Mouse (Mus musculus) c-Kit-positive CD71-negative TER-119-negative erythroid progenitor cells, embryonic 14.5 days (primary cell): ENCODE measurements around the gene Tyk2.

Experiments
- DNase-seq: peaks from one replicate; pipeline ENCODE4 v3.0.0-alpha.2; 2013; ENCODE audit warnings: low read depth

Tyk2 gene

GRCm38 (mm10) chr9:21131059-21131956 lies at the start of gene Tyk2:
Gene Tyk2, minus strand, starts transcription at chr9:21131243.
- DNase-seq: peak; percentile 92

- DNase-seq: no peak
Measured at GRCm38 (mm10) chr9:21180841-21181240, 49.8 kb upstream of the Tyk2 start.

GRCm38 (mm10) chr9:21180402-21180801 lies 49.4 kb upstream of the Tyk2 start:
- no peak for DNase-seq

- DNase-seq: no peak
Measured at GRCm38 (mm10) chr9:21172364-21172763, 41.3 kb upstream of the Tyk2 start.

DNA sequence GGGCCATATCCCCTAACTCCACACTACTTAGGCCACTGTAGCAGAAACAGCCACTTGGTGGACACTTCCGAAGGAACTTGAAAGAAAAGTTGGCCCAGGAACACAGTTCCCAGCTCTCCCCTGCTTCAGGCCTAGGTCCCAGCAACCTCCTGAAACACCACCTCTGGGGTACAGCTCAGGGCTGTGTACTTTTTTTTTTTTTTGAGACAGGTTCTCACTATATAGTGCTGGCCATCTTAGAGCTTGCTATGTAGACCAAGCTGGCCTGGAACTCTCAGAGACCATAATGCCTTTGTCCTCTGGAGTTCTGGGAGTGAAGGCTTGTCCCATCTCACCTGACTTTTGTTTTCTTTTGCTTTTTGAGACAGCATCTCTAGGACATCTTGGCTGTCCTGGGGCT lies 38.1 kb upstream of the Tyk2 start:
- DNase-seq: no peak

GRCm38 (mm10) chr9:21168161-21169123 lies 37.4 kb upstream of the Tyk2 start:
- peak; percentile 79 for DNase-seq

GRCm38 (mm10) chr9:21167140-21168097 lies 36.4 kb upstream of the Tyk2 start:
- no peak for DNase-seq

DNA sequence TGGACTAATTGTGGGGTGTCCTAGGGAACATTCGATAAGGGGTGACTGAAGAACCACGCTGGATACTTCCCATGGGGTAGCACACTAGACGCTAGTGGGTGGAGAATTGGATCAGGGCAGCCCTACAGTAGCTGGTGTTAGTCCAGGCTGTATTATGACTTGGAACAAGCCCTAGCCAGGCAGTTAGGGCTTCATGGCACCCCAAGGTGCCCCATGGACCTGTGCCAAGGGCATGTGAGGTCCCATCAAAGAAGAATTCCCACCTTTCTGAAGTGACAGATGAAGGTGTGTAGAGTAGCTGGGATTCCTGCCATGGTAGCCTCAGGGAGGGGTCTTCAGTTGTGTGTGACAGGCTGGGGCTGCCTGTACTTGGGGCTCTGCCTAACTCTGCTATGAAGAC lies 35.5 kb upstream of the Tyk2 start:
- DNase-seq: no peak

- no peak for DNase-seq
Measured at GRCm38 (mm10) chr9:21165952-21166451, 35.0 kb upstream of the Tyk2 start.

- DNase-seq: no peak
Measured at GRCm38 (mm10) chr9:21165041-21165951, 34.3 kb upstream of the Tyk2 start, which contains the start of gene Pde4a. Gene Pde4a, plus strand, starts transcription at chr9:21165714.

DNA sequence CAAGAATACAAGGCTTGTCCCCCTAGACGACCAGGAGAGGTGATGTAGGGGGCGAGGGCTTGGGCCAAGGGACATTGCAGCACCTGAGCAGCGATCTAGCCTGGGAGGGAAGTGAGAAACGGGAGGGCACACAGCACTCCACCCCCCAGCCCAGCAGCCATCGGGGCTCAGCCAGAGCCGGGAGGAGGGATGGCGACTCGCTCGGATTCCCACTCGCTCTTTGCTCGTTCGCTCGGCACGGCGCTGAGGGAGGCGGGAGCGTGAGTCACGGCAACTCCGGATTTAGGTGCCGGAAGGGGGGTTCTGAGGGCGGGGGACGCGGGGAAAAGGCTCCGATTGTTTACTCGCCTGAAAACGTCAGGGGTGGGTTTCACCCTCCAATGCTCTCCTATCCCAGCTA lies 33.0 kb upstream of the Tyk2 start:
- no peak for DNase-seq

DNA sequence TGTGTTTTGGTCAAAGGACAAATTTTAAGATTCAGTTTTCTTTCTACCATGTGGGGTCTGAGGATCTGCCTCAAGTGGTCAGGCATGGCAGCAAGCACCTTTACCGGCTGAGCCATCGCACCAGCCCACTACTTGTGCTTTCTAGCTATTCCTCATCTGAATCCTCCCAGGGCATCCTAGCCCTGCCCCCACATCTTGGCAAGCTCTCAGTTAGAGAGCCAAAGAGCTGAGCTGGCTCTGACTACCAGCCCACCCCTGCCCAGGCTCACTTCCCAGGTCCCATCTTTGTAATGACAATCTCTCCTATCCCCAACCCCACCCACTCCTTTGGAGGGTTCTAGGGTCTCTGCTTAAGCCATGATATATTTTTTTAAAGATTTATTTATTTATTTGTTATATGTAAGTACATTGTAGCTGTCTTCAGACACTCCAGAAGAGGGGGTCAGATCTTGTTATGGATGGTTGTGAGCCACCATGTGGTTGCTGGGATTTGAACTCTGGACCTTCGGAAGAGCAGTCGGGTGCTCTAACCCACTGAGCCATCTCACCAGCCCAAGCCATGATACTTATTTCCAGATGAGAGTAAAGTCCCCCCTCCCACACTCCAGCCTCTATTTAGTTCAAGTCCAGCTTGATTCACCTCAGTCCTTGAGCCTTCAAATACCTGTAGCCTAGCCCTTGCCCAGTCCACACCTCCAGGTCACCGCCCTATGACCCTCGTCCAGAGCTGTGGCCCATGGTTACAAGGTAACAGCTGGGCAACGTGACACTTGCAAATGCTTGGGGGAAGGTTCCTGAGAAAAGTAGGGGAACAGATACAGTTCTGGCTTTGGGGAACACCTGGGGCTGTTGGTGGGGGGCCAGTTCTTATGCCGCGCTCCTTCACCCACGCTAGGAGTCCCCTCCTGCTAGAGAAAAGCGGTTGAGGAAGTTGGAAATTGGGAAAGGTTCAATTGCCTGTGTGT lies 32.3 kb upstream of the Tyk2 start:
- DNase-seq: no peak

DNA sequence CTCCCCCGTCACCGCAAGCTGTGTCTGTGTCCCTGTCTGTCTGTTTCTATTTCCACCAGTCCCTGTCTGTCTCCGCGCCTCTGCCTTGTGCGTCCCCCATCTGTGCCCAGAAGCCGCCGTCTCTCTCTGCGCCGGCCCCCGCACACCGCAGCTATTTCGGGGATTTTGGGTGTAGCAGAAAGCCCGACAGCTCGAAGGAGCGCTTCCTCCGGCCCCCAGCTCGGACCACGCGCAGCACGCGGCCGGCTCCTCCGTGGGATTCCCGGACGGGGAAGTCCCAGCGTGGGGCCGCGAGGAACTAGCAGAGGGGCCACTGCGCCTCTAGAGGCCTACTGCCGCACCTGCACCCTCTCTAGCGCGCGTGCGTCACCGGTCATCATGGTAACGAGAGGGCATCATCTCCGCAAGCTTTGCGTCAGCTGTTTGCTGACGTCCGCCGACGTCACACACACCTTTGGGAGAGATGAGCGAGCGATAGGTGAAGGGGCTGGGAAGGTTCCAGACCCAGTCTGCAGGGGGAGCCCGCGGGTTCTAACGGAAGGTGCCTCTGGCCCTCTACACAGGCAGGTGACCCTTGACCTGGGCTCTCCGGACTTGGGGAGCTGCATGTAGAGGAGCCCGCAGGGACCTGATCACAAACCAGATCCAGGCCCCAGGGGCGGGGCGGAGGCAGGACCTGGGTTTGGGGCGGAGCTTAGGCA lies 30.3 kb upstream of the Tyk2 start:
- DNase-seq: peak; percentile 71

- no peak for DNase-seq
Measured at GRCm38 (mm10) chr9:21154787-21155186, 23.7 kb upstream of the Tyk2 start.

GRCm38 (mm10) chr9:21153833-21154232 lies 22.8 kb upstream of the Tyk2 start:
- no peak for DNase-seq

- no peak for DNase-seq
Measured at GRCm38 (mm10) chr9:21153331-21153730, 22.3 kb upstream of the Tyk2 start.

- peak; percentile 60 for DNase-seq
Measured at GRCm38 (mm10) chr9:21152715-21153114, 21.7 kb upstream of the Tyk2 start.

DNA sequence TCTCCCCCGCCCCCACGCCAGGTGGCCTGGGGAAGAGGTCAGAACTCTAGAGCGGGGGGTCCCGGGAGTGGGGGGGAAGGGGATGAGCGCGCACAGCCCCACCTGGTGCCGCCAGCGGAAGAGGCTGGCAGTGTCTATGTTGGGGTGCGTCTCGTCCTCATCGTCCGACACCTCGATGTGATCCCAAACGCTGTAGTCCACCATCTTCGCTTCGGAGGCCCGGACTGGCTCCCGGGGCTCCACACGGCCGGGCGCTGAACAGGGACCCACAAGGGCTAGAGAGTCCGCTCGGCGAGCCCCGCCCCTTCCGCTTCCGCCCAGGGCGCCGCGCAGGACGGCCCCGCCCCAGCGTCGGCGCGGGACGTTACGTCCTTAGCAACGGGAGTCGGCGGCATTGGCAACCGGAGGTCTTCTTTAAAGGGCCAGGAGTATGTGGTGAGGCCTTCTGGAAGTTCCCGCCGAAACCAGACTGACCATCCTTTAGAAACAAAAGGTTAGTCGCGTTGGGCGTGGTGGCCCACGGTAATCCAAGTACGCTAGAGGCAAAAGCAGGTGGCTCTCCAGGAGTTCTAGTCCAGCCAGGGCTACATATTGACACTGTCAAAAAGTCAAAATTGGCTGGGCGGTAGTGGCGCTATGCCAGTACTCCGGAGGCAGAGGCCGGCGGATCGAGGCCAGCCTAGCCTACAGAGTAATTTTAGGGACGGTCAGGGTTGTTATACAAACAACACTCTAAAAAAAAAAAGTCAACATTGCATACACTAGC lies 18.8 kb upstream of the Tyk2 start, which contains the start of gene Cdc37:
Cdc37 (minus strand) TSS at position 329 of the 766 bp plus-strand sequence.
- peak; percentile 92 for DNase-seq
